Mouse (Mus musculus): ENCODE results near the gene Dusp28.

Gene Dusp28

DNA sequence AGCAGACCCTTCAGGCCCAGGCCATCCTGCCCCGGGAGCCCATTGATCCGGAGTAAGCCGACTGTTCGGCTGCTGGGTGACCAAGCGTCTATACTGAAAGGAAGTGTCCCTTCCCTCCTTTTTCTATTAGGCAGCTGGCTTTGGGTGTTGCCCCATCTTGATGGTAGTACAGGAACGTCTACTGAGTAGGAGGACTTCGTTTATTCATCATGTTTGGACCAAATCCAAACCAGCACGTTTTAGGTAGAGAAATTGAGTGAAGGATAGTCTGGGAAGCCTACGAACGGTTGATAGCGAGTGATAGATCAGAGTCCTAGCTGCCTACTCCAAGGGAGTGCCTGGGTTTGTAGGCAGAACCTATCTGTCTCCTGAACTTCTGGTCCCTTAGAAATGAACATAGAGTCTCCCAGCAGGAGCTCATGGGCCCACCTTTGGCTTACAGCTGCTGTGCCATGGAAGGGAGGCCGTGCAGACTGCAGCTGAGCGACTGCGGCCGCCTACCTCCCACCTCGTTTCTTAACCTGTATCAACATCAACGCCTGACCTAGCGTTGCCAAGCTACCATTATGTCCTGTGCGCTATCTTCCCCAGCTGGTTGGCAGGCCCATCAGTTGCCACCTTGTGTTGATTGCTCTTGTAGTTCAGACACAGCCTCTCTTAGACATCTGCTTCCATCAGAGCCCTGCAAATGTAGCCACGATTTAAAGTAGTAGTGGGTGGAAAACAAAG is 1.0 kb downstream of the Dusp28 start:
- no peak for DNase-seq (ENCODE audit: low read depth, low spot score)

DNA sequence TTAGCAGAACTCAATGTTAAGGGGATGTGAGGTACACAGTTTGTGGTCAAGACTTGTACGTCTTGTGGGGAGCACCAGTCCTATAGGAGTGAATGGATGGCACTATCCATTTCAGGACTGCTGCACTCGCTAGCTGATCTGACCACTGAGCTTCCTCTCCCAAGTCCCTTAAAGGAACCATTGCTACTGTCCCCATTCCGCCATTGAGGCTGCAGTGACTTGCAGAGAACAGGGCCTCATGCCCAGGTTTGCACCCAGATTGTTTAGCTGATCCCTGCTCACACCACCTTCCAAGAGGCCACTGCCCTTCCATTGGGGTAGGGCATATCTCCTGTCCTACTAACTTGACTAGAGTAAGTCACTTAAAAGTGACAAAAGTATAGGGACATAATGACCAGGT is 1.9 kb downstream of the Dusp28 start:
- DNase-seq (ENCODE audit: low read depth, low spot score), result no peak

DNA sequence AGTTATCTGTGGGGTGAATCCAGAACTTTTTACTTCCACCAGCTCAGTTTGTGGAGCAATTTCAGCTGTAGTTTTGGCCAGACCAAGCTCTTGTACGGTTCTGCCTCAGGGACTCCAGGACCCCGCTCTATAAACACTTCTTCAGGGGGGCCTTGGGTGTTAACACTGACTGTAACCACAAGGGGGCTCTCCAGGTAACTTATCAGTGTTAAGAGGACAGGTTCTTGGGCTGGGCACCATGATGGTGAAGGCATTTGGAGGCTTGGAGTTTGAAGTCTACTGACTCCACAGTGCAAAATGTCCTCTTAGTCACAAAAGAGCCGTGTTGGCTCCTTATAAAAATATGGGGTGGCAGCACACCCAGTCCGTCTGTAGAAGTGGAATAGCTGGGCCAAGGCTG is 2.3 kb downstream of the Dusp28 start:
- DNase-seq (ENCODE audit: low read depth, low spot score), result no peak

DNA sequence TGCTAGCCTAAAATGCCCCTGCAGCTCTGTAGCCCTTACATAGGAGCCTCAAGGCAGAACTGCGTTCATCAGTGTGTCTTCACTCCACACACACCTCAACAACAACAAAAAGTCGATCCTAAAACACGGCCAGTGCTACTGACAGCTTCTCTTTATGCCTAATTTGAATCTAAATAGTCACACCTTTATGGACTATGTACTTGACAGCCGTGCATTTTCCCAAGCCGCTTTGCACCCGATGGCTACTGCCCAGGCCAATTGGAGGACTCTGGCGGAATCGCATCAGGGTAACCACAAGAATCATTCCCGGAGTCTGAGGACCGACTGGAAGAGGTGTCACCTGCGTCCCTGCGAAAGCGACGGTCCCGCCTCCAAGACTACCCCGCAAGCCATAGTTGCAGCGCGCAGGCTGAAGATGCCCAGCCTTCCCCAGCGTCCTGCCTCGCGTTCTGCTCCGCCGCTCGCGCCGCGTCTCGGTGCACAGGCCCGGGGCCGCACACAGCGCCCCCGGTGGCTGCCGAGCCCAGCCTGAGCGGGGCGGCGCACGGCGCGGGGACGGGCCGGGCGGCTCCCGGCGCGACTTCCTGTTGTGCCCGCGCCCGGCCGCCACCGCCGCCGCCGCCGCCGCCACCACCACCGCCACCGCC is 3.6 kb downstream of the Dusp28 start, which contains the start of gene Rnpepl1:
Gene Rnpepl1, plus strand, starts transcription at position 545 of the 647 bp plus-strand sequence.
- peak; percentile 42 for DNase-seq (ENCODE audit: low read depth, low spot score)

DNA sequence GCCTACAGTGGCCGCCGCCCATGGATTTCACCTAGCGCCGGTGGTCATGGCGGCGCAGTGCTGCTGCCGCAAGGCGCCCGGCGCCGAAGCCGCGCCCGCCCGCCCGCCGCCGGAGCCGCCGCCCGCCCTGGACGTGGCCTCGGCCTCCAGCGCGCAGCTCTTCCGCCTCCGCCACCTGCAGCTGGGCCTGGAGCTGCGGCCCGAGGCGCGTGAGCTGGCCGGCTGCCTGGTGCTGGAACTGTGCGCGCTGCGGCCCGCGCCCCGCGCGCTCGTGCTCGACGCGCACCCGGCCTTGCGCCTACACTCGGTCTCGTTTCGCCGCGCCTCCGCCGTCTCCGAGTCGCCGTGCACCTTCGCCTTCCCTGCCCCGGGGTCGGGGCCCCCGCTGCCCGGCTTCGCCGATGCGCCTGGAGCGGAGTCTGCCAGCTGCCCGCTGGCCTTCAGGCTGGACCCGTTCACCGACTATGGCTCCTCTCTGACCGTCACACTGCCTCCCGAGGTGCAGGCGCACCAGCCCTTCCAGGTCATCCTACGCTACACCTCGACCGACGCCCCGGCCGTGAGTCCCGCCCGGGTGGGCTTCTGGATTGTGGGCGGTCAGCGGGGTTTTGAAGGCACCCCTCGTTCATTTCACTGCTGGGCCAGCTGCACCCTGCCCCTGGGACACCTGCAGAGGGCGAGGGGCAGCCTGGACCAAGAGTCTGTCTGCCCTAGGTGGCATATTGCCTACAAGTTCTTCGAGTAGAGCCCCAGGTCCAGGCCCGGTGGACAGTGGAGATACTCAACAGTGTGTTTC is 4.3 kb downstream of the Dusp28 start:
- DNase-seq (ENCODE audit: low read depth, low spot score), result no peak

DNA sequence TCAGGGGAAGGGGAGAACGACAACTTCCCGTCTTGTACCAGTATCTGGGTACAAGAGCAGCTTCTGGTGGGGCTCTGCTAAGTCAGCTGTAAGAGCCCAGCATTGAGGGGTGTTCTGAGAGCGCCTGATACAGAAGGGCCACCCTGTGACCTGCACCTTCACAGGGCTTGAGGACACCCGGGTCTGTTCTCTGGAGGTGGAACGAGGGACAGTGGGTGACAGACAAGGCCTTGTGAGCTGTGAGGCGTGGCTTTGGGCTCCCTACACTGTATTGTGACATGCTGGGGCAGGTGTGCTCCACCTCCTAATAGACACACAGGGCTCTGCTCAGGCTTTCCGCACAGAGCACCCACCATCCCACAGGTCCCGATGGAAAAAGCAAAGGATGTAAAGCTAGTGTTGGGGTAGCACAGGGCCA is 4.9 kb downstream of the Dusp28 start:
- DNase-seq (ENCODE audit: low read depth, low spot score), result no peak

DNA sequence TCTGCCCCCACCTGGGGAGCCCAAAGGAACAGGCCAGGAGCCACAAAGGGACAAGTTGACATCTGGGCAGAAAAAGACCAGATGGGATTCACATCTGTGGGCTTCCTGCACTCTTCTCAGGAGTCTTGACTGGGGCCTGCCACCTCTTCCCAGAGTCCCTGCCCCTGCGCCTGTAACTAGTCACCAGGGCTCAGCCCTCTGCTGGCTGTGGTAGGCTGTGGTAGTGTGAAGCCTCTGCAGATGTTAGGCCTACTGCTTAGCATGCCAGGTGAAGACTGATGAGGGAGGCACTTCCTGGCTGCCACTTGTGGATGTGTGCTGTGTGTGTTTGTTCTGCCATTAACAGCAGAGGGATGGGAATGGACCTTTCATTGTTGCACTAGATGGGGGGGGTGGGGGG is 5.5 kb downstream of the Dusp28 start:
- no peak for DNase-seq (ENCODE audit: low read depth, low spot score)

DNA sequence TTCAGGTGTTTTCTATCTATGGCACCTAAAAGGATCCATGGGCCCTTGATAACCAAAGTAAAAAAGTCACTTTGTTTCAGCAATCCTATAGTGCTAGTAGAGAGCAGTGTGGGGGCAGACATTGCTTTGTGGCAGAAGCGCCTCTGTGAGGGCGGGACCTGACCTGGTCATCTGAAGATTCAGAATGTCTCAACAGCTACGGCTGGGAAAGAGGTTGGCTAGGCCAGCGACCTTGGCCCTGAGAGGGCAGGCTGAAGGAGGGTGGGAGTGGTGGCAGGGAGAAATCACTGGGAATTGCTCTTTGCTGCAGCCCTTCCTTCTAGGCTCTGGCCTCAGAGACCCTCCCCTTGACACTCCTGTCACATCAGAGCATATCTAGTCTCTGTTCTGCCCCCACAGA is 7.5 kb downstream of the Dusp28 start:
- DNase-seq (ENCODE audit: low read depth, low spot score), result no peak

DNA sequence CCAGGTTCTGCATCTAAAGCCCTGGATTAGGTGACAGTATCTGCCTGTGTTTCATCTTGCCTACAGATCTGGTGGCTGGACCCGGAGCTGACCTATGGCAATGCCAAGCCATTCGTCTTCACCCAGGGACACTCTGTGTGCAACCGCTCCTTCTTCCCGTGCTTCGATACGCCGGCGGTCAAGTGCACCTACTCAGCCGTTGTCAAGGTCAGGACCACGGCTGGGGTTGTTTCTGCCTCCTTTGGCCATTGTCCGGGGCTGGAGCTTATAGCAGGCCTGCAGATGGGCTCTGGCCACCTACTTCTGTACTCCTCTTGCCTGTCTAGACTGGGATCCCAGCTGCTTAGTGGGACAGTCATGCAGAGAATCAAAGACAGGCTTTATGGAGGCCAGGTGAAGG is 8.2 kb downstream of the Dusp28 start:
- no peak for DNase-seq (ENCODE audit: low read depth, low spot score)

DNA sequence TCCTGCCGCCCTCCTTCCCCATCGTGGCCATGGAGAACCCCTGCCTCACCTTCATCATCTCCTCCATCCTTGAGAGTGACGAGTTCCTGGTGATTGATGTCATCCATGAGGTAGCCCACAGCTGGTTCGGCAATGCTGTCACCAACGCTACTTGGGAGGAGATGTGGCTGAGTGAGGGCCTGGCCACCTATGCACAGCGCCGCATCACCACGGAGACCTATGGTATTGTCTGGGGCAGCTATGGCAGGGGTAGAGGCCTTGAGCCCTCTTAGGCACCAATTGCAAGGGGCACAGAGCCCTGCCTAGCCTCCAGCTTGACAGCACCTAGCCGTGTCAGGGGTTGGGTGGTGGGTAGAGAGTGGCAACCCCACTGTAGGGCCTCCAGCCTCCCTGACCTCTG is 9.9 kb downstream of the Dusp28 start:
- DNase-seq (ENCODE audit: low read depth, low spot score), result no peak

DNA sequence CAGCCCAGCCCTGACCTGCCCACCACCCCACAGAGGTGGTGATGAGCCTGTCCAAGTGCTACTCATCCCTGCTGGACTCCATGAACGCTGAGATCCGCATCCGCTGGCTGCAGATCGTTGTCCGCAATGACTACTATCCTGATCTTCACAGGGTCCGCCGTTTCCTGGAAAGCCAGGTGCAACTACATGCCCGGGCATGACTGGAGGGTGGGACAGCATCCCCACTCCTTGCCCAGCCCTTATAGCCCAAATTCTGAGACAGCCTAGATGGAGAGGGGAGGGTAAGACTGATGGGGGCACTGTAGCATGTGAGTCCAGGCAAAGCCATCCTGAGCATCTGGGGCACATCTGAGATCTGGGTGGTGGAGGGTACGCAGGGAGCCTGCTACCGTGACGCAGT is 12.4 kb downstream of the Dusp28 start:
- no peak for DNase-seq (ENCODE audit: low read depth, low spot score)

DNA sequence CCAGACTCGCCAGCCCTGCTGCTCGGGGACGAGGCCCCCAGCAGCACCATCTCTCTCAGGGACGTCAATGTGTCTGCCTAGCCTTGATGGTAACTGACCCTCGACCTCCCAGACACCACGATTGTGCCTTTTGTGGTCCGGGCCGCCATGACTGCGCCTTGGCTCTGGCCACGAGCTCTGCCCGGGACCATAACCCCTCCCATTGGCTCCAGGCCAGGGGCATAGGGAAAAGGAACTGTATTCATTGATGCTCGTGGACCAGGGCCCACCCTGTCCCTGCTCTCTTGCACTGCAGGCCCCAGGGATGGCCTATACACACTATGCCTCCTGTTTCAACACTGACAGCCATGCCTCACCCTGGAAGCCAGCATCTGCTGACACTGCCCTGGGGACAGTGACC is 13.0 kb downstream of the Dusp28 start:
- no peak for DNase-seq (ENCODE audit: low read depth, low spot score)

DNA sequence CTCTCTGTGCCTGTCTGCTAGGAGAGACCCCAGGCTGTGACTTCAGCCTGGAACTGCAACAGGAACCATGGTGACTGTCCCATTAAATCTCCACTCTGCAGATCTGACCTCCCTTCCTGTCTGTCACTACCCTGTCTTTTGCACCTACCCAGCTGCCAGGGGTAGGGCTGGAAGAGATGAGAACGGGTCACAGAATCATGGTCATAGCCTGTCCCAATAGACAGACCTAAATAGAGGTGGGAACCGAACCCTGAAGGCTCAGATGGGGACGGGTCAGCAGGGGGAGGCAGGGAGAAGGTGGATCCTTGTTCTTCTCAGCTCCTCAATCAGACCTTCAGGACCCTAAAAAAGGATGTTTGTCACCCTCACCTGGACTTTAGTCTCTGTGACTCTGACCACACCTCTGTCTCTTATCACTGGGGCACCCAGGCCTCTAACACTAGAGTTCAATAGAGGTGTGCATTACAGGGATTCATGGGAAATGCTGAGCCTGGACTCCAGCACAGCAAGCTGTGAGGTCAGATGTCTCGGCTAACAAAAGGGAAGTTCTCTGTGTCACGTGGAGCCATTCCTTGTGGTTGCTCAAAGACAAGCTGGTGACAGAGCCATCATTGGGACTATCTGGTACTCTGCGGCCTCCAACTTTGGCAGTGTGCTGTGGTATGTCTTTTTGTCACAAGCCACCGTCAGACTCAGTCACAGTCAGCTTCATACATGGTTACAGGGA is 13.9 kb downstream of the Dusp28 start:
- no peak for DNase-seq (ENCODE audit: low read depth, low spot score)

DNA sequence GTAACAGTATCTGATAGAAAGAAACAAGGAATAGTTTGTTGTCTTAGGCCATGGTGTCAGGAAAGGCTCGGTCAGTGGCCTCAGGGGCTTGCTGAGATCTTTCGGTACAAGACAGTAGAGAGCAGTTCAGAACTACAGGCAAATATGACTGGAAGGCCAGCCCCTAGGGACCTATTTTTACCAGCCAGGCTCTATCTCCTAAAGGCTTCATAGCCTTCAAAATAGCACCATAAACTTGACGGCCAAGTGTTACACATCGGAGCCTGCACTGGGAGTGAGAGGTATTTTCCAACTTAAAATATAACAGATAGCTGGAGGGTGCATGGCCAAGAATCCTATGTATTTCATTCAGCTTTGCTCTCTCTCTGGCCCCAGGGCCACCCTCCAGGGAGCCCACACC is 14.7 kb downstream of the Dusp28 start:
- DNase-seq (ENCODE audit: low read depth, low spot score), result no peak

DNA sequence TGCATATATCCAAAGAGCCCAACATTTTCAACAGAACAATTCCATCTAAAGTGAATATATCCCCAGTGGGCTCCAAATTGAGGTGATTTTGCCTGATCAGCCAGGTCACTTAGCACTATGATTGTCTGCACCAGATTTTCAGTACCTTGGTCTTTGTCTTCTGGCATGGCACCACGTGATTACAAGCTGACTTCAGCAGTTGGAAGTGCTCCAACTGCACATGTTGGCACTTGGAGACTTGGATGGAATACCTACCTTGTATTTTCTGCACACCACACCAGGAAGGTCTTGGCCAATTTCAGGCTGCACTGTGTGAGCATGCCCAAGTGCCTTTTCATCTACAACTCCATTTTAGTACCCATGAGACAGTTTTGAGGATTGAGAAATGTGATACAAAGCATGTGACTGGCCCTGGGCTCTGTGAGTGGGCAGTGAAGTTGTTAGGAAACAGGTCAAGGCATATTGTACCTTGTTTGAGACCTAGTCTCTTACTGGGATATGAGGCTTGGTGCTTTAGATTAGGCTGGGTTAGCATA is 23.5 kb downstream of the Dusp28 start:
- DNase-seq (ENCODE audit: low read depth, low spot score), result no peak

DNA sequence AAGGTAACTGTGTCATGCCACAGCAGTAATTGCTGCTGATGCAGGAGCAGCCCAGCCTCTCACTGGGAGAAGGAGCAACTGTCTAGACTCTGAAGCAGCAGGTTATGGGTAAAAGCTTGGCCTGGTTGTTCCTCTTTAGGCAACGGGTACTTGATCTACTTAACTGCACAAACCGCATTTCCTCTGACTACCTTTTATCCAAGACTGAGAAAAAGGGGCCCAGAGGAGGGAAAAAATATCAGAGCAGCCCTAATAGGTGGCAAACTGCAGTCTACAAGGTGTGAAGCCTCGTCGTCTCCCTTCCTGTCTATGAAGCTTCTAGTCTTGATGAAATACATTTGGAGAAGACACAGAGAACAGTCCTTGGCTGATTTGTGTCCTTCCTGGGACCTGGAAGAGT is 26.8 kb downstream of the Dusp28 start:
- DNase-seq (ENCODE audit: low read depth, low spot score), result no peak

DNA sequence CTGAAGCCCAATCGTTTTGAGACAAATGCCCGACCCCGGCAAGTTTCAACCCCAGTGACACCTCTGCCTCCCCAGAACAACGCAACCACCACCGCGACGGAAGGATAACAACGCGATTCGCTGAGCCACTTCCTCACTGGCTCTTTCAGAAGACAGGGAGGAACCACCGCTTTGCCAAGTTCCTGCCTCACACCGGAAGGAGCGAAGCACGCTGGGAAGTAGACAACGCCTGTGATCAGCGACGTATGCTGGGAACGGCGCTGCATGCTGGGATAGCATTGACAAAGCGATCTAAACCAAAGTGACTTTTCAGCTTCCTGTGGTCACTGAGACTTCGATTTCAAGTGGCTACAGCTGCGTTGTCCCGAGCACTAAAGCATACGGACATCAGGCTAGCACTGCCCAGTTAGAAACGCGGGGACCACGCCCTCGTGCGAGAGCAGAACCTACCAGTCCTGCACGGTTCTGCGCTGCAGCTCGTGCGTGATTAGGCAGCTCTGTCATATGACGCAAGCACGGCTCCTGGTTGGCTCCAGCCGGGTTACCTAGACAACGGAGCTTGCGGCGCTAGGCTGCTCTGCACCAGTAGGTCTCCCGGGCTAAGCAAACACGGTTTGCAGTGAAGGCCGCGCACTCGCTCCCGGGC is 27.5 kb downstream of the Dusp28 start, which contains the start of gene Capn10:
Gene Capn10, plus strand, starts transcription at position 195 of the 646 bp plus-strand sequence.
- DNase-seq (ENCODE audit: low read depth, low spot score), result peak; percentile 97

DNA sequence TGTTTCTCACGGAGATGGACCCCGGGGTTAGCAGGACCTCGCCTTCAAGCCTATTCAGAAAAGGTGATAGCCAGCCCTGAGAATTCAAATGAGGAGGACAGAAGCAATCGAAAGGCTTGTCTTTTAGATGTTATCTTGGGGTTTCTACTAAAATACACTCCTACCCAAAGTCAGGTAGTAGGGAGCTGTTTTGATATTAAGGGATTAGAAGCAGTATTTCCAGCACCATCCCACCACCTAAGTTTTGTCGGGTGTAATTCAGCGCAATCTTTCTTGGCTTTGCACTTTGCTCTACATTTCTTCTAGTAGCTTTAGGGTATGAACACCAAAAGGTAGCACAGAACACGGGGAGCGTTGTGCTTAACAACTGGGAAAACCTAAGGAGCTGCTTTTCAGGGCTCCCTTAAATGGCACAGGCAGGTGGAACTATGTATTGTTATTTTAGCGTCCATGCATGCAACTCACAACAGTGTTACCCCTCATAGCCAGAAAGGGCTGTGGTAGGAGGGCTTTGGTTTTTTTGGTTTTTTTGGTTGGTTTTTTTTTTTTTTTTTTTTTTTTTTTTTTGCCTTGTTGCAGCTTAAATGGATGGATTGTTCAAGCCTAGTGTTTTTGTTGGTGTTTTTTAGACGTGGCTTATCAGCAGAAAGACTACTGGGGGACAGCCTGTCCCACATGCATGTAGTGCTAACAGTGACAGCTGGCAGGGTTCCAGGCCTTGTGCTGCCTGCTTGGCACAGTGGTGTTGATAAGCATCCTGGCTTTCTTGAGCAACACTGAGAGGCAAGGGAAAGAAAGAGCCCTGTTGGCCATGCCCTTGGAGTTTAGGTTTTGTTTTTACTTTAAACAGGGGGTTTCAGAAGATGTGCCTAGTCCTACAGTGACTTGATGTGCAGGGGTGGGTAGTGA is 28.5 kb downstream of the Dusp28 start:
- no peak for DNase-seq (ENCODE audit: low read depth, low spot score)

DNA sequence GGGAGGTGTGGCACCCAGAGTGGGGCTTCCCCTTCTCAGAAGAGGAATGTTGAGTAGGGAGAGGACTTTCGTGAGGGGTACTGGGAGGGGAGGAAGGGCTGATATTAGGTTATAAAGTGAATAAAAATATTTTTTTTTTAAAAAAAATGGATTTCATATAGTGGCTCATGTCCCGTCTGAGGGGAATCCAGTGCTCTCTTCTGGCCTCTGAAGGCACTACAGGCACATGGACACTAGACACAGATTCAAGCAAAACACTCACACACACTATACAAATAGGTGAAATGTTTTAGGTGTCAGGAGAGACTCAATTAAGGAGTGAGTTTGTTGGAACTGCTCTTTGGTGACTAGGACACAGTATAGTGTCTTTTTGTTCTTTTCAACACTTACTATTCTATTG is 29.2 kb downstream of the Dusp28 start:
- DNase-seq (ENCODE audit: low read depth, low spot score), result no peak

DNA sequence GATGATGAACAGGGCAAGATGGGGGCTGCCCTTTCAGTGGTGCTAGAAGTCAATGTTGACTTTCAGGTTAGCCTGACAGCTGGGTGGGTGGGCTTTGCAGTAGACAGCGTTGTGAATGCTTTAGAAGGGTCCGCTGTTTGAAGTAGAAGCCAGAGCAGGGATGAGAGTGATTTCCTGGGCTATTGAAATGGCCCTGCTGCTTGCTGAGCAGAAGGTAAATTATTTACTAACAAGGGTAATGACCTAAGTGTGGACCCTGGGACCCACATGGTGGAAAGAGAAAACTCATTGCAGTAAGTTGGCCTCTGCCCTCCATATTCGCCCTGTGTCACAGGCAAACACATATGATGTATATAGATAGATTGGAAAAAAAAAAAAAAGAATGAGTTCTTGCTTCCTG is 29.7 kb downstream of the Dusp28 start:
- no peak for DNase-seq (ENCODE audit: low read depth, low spot score)
